Mouse (Mus musculus) cerebellum, postnatal 25 days (tissue): ENCODE data around the gene Zcchc4.

ENCODE experiments used
- DNase-seq, 2 experiments: peaks; one replicate each; pipeline ENCODE4 v3.0.0; 2021; ENCODE audit warnings: mixed read lengths in 2 of 2

Gene Zcchc4

GRCm38 (mm10) chr5:52799274-52799985 is 24.2 kb downstream of the Zcchc4 start:
- no peak for DNase-seq

GRCm38 (mm10) chr5:52805801-52806200 is 30.6 kb downstream of the Zcchc4 start:
- DNase-seq, result no peak

GRCm38 (mm10) chr5:52806349-52806748 is 31.1 kb downstream of the Zcchc4 start:
- no peak for DNase-seq

- no peak for DNase-seq
These were observed 31.8 kb downstream of the Zcchc4 start for GRCm38 (mm10) chr5:52807030-52807429.

GRCm38 (mm10) chr5:52810446-52810845 is 35.2 kb downstream of the Zcchc4 start:
- DNase-seq, result no peak

- no peak for DNase-seq
These were observed 35.8 kb downstream of the Zcchc4 start for GRCm38 (mm10) chr5:52811056-52811455.

GRCm38 (mm10) chr5:52812456-52812855 is 37.2 kb downstream of the Zcchc4 start:
- DNase-seq, result no peak

- no peak for DNase-seq
These were observed 38.1 kb downstream of the Zcchc4 start for GRCm38 (mm10) chr5:52813312-52813711.

- peak in 1 of 2 experiments; percentile 21 for DNase-seq
These were observed 43.5 kb downstream of the Zcchc4 start for GRCm38 (mm10) chr5:52818676-52819075.

GRCm38 (mm10) chr5:52821691-52822090 is 46.5 kb downstream of the Zcchc4 start:
- peak; percentile 22 to 62 for DNase-seq

- DNase-seq, result no peak
These were observed 52.7 kb downstream of the Zcchc4 start for GRCm38 (mm10) chr5:52827923-52828322.

- DNase-seq, result peak in 1 of 2 experiments; percentile 21
These were observed 57.8 kb downstream of the Zcchc4 start for GRCm38 (mm10) chr5:52833005-52833404.

GRCm38 (mm10) chr5:52833761-52834274 is 58.6 kb downstream of the Zcchc4 start, which contains the start of gene Anapc4:
Gene Anapc4, plus strand, starts transcription at chr5:52834012.
- peak; percentile 99 to 100 for DNase-seq

GRCm38 (mm10) chr5:52834386-52834785 is 59.2 kb downstream of the Zcchc4 start:
- no peak for DNase-seq

GRCm38 (mm10) chr5:52844319-52844718 is 69.1 kb downstream of the Zcchc4 start:
- DNase-seq, result no peak

GRCm38 (mm10) chr5:52855727-52856126 is 80.5 kb downstream of the Zcchc4 start:
- no peak for DNase-seq

GRCm38 (mm10) chr5:52864446-52864845 is 89.2 kb downstream of the Zcchc4 start:
- DNase-seq, result no peak

GRCm38 (mm10) chr5:52865825-52866224 is 90.6 kb downstream of the Zcchc4 start:
- DNase-seq, result peak; percentile 36 to 65

GRCm38 (mm10) chr5:52866361-52867155 is 91.3 kb downstream of the Zcchc4 start:
- DNase-seq, result no peak

GRCm38 (mm10) chr5:52868918-52869703 is 93.9 kb downstream of the Zcchc4 start:
- no peak for DNase-seq

- DNase-seq, result no peak
These were observed 96.3 kb downstream of the Zcchc4 start for GRCm38 (mm10) chr5:52871461-52871860.

GRCm38 (mm10) chr5:52871986-52872385 is 96.8 kb downstream of the Zcchc4 start:
- no peak for DNase-seq
